Mouse (Mus musculus): ENCODE data around the gene Olfr419.

DNA sequence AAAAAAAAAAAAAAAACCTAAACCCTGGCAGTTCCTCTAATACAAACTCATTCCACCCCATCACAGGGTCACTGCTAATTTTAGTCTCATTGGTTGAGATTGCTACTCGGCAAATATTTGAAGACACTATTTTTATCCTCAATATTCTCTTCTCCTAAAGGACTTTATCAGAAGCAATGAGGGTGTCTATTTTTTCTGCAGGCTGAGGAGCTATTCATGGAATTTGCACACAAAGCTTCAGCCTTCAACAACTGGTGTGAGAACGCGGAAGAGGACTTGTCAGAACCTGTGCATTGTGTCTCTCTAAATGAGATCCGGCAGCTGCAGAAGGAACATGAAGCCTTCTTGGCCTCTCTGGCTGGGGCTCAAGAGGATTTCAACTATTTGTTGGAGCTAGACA lies 11.9 kb downstream of the Olfr419 start:
- TF ChIP-seq POLR2A (IDR thresholded peaks at IDR 0.05; ENCODE audit: control insufficient read depth, low read depth, low read length) (no peak), CTCF (IDR thresholded peaks at IDR 0.05; ENCODE audit: control insufficient read depth, insufficient read depth, insufficient replicate concordance, low read depth, low read length) (no peak)
